Mouse (Mus musculus) urinary bladder, adult 2 months (tissue): Measurements from ENCODE around the gene Snx18. TPM values are rescaled to one million over a fixed set of nuclear protein-coding genes. Genes with fewer than 3 reads are reported as not detected.

Source experiments
- DNase-seq: peaks from one replicate; pipeline ENCODE4 v3.0.0; 2022; ENCODE audit warnings: low spot score
- polyA plus RNA-seq: library from polyadenylated mRNA; depleted of rRNA; stranded (reverse); fragments of >200 nt; gene quantifications from 2 replicates; pipeline ENCODE4 v1.2.3, GENCODE M21; 2012

Gene Snx18
- polyA plus RNA-seq, 1 experiment = 33.5 TPM

DNA sequence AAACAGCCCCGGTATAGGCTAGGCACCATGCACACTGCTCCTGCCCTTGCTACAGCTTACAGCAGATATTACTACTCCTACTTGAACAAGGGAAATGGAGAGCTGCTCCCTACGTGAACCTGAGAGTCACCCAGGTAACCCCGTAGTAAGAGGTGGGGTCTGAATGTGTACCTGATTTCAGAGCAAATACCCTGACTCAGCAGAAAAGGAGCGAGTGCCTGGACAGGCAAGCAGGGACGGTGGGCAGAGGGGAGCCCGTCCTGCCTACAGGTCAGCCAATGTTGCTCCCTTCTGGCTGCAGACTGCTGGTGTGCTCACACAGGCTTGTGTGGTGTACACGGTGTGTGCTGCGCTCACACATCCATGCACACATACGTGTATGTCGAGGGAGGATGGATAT lies 20.7 kb downstream of the Snx18 start:
- no peak for DNase-seq

DNA sequence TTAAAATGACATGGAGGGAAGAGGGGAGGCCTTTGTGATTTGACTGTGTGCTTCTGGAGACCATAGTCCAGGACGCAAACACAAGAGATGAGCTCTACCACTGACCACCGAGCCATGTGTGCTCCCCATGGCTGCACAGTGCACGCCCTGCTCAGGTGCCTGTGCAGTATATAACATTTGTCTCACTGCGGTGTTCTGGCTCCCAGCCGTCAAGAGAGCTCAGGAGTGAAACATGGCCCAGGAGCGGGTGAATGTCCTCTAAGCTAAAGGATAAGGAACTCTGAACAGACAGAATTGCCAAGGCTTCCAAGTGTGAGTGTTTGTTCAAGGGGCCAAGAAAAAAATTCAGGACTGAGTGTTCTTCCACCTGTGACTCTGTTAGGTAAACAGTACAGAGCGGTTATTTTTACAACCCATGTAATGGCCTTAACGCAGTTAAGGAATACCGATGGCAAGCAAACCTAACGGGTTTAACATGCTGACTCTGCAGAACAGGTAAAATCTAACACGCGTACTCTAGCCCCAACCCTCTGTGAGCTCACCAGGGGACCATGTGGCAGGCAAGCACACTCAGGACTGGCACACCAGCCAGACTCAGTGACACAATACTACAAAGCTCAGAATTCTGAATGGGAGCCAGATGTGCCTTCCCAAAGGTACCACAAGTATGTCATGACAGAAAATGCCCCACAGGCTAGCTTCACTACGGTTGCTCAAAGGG lies 21.4 kb downstream of the Snx18 start:
- no peak for DNase-seq

DNA sequence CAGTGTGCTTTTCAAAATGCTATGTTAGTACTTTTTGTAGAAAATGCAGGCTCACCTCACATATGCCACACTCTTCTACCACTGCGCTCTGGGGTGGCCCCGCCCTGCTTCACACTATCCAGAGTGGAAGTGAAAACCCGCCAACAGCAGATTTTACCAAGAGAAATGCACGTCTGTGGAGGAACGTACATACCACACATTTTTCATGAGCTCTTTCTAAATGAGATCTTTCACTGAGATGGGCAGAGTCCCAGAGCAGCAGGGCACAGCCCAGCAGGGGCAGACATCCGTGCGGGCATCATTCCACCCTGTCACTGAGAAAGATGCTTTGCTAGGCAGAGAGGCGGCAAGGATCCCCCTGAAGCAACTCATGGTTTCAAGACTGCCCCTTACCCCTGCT lies 22.4 kb downstream of the Snx18 start:
- DNase-seq = no peak

DNA sequence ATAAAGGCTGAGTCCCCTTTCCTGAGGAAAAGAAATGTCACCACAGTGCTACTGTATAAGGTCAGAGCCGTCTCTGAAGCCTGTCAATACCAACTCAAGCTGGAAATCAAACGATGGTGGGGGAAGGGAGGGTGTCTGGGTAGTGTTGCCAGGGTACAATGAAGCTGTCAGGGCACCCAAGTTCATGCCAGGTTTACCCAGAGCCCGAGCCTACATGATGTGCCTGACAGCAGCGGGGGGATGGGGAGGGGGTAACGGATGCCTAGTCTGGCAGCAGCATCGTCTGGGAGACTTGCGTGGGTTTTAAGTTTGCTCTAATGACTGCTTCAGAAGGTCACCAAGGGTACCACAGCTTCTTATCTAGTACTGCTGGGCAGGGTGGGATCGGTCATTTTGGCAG lies 23.1 kb downstream of the Snx18 start:
- no peak for DNase-seq

DNA sequence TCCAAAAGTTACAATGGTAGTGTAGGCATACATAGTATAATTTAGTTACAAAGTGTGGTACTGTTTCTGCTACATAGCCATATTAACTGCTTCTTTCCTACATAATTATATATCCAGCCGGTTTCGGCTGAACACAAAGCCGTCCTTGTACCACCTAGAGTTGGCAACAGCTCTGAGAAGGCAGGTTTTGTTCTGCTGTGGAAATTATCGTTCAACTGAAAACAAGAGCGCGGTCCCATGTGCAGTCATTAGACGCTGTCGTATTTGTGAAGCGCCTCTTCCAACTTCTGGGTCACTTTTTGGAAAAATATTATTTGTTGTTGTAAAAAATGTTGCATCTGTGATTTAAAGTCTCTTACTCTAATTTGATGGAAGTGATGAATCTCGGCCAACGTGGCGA lies 24.0 kb downstream of the Snx18 start:
- no peak for DNase-seq

DNA sequence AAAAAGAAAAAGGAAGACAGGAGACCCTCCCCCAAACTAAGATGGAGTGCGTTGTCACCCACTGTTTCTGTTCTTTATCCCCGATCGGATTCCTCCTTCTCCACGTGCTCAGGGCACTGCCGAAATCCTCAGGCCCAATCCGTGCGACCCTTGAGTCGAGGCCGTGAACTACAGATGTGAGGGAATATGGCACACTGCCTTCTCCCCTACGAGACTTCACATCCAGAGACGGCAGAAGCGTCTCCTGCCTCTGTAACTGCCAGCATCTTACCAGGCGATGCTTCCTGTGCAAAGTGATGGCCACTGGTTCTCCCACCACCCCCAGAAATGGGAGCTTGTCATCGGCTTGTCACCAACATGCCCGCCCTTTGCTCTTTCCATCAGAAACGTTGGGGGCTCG lies 24.7 kb downstream of the Snx18 start:
- no peak for DNase-seq

DNA sequence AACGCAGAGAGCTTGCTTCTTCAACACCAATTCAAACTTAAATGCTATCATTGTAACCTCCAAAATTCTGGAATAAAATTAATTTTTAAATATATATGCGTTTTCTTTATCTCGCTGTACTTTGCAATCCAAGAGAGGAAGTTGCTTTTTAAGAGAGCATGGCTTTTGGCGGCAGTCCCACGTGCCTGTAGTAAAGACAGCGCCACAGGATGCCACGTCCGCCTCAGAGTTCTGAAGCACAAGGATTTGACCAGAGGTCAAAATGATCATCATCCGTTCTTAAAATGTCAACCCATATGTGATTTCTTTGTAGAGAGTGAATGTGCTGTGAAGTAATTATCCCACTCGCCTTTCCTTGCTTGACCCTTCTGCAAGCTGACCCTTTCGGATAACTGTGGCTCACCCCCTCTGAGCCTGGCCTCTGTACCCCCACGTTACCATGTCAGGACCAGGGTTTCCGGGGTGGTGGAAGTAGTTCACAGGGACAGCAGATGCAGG lies 25.6 kb downstream of the Snx18 start:
- DNase-seq = no peak

DNA sequence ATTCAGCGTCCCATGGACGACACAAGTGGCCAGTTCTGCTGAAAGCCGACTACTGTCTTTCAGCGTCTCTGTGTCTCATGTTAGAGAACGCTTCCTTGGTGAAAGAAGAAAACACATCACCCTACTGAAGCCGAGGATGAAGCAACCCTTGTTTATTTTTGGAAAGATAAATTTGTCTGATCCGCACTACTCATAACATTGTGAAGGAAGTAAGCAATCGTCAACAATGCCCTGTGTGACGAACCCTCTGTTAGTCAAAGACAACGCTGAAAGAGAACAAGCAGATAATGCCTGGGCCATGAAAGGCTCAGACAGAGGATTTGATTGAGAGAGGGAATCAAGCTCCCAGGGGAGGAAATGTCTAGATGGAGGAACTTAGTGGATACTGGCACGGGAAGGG lies 27.0 kb downstream of the Snx18 start:
- DNase-seq = no peak

DNA sequence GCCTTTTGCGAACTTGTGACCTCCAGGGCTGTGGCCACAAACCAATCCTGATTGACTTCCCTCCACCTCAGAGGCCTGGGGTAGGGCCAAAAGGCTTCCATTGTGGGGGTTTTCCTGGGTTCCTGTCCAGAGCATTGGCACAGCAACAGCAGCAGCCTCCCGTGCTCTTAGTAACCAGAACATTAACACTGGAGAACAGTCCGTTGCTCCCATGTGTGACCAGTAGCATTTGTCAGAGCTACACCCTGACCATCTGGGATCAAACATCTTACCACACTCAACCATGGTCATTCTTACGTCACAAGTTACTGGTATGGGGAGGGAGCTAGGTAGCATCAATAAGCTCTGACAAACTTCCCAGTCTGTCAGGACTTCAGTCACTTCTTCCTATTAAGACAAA lies 28.1 kb downstream of the Snx18 start:
- DNase-seq = no peak

DNA sequence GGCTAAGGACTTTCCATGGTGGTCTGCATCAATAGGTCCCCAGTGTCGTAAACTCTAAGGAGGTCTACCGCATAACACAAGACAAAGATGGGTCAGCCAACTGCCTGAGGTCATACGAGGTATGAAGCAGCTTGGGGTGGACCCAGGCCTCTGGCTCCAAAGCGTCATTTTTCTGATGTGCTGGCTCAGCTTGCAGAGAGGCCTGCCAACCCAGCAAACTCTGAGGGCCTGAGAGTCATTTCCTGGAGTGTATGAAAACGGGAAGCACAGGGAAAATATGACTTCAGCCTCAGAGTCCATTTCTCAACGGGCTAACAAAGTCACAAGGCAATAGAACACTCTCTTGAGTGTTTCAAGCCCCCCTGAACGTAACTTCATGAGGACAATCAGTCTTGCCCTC lies 28.9 kb downstream of the Snx18 start:
- no peak for DNase-seq

DNA sequence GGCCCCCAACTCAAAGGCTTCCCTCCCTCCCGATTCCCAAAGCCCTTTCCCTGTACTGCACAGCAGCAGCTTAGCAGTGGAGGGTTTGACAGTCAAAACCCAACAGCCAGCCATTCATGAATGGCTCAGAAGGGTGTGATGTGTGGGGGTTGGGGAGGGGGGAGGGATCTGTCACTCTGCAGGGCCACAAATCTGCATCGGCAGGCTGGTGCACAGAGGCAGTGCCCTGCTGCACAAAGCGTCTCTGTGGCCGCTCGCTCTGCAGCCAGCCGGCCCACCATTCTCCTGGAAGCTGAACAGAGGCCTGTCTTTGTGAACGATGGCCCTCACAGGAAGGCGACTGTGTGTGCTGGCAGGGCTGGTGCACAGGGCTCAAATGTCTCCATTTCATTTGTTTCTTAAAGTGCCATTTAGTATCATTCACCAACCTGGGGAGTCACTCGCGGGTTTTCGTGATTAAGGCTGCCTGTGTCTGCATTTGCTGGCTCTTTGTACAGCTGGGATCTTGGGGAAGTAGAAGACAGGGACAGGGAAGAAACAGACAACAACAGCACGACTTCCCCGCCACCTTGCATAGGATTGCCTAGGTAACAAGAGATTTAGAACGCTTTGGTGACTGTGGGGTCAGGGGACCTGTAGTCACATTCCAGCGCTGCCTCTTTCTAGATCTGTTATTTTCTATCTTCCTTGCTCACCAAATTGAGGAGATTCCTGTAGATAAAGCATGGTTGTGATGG lies 31.0 kb downstream of the Snx18 start:
- DNase-seq = no peak

DNA sequence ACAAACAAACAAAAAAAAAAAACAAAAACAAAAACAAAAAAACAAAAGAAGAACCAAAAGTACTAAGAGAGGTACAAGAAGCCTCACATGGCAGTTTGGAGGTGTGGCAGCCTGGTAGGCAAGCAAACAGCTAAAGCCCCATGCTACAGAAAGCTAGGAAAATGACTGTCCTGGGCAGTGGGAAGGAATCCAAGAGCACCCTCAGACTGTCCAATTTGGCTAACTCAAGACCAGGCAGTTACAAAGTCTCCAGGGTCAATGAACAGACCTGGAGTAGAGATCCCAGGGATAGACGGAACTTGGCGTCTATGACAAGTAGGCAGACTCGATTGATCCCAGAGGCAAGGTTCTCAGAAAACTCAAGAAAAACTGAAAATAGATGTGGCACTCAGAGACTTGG lies 32.8 kb downstream of the Snx18 start:
- no peak for DNase-seq

DNA sequence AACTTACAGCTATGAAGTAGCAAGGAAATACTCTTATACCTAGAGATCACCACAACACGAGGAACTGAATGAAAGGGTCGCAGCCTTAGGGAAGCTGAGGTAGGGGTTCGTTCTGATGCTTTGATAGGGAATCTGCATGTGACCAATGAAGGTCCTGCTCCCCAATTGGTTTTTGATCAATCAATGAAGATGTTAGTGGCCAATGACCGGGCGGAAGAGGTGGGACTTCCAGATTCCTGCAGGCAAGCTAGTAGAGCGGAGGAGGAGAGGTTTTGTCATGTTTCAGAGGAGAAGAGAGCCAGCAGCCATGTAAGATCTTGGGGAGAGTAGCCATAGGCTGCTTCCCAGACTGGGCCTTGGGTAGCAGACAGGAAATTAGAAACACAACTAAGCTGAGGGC lies 33.9 kb downstream of the Snx18 start:
- no peak for DNase-seq

DNA sequence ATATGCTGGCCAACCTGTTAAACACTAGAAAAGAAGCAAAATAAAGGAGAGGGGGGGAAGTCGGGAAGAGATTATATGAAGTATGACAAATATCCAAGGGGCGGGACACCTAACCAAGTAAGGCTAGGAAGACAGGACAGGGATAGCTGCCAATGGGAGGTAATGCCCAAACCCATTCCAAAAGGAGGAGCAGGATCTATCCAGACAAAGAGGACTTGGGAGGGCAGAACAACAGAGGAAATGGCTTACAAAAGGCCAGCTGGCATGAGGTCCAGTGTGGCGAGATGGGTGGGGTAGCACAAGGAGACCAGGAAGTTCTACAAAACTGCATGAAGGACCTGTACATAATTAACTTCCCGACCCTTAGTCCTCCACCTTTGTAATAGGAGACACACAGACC lies 34.8 kb downstream of the Snx18 start:
- no peak for DNase-seq

DNA sequence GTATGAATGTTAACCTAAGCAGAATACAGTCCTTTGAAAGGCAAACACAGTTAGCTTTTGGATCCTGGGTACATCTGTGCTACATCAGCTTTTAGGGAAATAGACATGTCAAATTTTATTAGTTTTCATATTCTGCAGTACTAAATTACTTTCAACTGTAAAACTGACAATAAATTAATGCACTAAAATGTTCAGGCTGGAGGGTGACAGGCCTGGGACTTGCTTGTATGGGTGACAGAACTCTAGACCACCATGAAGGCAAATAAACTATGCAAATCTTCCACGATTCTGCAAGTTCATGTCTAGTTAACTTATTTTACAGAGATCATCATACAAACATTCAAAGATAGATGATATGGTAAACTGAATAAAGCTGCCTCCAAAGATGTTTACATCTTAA lies 36.3 kb downstream of the Snx18 start:
- no peak for DNase-seq

DNA sequence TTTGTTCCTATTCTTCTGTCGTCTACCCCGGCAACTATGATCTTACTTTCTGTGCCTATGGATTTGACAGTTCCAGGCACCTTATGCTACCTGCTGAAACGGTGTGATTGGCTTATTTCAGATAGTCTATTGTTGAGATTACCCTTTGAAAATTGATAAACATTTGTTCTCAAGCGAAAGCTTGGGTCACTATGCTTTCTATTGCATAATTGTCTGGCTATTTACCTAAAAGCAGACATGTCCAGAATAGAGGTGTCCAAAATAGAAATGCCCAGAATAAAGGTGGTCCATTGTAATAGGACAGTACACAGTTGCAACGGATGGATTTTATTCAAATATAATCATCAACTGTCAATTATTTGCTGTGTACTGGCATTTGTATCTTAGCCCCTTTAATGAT lies 36.9 kb downstream of the Snx18 start:
- no peak for DNase-seq

DNA sequence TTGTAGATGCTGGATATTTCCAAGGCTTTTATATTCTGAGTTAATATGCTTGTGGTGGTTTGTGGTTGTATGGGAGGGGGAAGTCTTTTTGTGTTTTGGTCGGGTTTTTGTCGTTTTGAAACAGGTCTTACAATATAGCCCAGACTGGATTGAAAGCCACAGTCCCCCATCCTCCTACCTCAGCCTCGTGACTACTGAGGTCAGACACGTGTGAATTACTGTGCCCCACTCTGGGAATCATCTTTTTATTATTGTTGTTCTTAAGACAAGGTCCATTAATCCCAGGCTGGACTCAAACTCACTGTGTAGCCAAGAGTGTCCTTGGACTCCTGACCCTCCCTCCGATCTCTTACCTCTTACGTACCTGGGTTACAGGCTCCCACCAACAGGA lies 38.0 kb downstream of the Snx18 start:
- no peak for DNase-seq

DNA sequence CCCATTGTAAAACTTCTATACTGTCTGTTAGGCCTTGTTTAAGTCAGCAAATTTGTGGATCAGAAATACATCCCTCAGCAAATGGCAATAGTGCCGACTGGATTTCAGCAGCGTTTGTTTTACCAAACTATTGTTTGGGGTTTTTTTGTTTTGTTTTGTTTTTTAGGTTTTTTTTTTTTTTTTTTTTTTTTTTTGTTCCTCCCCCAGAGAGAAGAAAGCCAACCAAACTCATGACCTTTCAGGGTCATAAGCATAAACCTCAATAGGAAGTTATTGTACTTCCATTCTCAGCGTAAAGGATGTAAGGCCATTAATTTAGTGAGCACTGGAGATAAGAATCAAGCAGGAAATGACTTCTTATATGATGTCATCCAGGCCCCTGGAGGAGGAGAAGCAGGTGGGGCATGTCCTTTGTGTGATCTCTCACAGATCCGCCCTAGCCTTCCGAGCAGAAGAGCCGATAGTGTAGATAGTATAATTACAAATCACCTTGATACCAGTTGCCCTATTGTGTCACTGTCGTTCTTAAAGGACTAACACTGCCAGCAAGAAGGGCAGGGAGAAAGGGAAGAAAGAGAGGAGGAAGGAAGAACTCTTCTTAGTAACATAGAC lies 38.5 kb downstream of the Snx18 start:
- DNase-seq = no peak

DNA sequence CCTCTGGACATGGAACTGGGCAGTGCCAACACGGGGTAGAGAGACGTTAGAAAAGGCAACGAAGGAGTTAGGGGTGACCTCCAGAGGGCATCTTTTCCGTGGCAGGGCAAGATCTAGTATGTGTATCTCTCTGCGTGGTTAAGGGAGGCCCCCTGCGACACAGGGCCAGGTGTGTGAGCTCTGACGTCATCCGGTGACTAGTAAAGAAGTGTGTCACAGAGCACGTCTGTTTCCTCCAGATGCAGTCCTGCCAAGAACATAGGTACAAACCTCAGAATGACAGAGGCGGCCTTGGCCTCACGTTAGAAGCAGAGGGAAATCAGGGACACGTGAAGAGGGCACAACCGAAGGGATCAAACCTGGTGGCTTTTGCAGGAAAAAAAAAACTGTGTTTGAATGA lies 44.1 kb downstream of the Snx18 start:
- DNase-seq = no peak

DNA sequence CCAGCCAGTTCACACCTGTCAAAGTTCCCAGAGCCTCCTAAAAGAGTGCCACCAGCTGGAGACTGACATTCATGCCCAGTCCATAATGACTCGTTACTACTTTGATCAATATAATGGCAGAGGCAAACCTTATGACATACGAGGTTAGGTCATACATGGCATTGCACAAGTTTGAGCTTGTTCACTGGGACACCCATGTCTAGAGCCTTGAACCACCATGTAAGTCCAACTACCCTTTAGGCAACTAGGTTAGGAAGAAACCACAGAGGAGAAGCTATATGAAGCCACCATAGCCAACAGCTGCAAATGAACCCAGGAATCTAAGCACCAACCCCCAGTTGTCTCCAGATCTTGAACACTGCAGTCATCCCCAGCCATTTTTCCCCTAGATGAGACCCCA lies 45.0 kb downstream of the Snx18 start:
- DNase-seq = no peak

DNA sequence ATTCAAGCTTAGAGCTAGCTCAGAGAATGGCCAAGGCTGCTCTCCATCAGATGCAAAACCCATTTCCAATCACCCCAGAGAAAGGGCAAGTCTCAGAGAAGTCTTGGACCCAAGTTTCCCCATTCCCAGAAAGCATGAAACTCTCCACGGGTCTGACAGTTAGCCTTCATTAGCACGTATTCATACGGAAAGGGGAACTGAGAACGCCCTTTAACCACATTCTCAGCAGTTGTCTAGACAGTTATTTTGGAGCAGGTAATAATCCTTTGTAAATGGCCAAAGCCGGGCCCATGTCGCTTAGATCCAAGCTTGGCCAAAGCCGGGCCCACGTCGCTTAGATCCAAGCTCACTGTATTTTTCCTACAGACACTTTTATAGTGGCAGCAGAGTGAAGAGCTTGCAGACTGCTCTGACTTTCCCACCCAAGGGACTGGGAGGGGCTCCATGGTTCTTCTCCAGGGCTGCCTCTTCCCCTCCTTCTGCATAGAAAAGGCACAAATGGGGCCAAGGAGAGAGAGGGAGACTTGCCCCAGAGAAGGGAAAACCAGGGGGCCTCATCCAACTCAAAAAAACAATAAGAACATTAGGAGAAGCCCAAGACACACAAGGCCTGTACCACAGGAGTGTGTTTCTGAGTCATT lies 46.2 kb downstream of the Snx18 start:
- no peak for DNase-seq

DNA sequence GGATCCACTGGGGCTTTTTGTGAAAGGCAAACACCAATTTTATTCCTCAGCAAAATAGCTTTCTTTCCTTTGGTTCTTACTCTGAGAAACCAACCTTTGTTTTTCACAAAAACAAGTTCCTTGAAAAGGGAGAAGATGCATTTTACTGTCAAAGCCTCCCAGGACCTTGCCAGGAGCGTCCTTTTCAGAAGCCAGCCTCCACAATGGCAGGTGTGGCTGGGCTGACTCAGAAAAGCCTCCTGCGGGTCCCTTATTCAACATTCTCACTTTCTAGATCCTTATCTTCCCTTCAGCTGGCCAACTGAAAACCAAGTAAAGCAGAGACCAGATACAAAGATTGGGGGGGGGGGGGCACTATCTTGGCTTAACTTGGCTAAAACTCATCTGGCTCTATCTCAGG lies 48.8 kb downstream of the Snx18 start:
- no peak for DNase-seq

DNA sequence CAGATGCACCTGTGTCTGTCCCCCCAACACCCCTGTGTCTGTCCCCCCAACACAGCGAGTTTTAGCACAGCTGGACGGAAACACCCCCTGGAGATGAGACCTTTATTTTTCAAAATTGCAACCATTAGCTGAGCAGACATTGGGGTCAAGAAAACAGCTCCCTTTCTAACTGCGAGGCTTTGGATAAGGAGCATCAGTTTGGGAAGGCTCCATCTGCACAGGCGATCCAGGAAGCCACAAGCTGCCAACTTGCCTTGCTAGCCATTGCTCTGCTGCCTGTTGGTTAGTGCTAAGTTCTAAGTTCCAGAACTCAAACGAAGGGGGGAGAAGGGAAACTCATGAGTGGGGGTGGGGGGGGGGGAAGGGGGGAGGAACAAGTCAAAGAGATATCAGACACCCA lies 51.4 kb downstream of the Snx18 start:
- no peak for DNase-seq
